Mouse (Mus musculus): ENCODE measurements around the gene St3gal4. TPM values are rescaled to one million over a fixed set of nuclear protein-coding genes. Genes with fewer than 3 reads are reported as not detected.

The St3gal4 gene
- polyA plus RNA-seq (2012; rRNA removed) = 33.7 and 47.4 TPM in 2 replicates

DNA sequence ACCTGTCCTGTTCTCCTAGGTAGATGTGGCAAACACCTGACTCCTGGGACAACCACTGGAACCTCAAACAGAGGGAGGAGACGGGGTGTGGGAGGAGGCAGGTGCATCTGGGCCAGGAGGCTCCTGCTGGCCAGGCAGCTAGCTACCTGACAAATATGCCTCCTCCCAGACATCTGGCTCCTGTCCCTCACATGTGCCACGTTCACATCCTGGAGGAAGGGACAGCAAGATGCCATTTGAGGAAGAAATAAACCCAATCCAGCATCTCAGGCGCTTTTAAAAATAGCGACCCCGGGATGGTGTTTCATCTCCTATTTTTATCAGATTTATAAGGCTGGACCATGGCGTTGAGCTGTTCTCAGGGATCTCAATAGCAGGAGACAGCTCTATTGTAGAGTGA lies at the start of gene St3gal4:
Gene St3gal4, minus strand, starts transcription at position 101 of the 400 bp plus-strand sequence.

Other genes with a start within 250 kb of the St3gal4 start
- gene Dcps, start 56.8 kb upstream of the St3gal4 start, polyA plus RNA-seq (2012; rRNA removed) = 21.2 and 27.6 TPM in 2 replicates
- gene Srpr, start 80.9 kb upstream of the St3gal4 start, polyA plus RNA-seq (2012; rRNA removed) = 61.5 and 66.2 TPM in 2 replicates
- gene Tirap, start 81.0 kb upstream of the St3gal4 start, polyA plus RNA-seq (2012; rRNA removed) = 23.0 and 28.3 TPM in 2 replicates
- gene Foxred1, start 91.8 kb upstream of the St3gal4 start, polyA plus RNA-seq (2012; rRNA removed) = 11.8 and 19.4 TPM in 2 replicates
- 10.1 and 12.5 TPM in 2 replicates for gene Fam118b, start 148.5 kb upstream of the St3gal4 start, polyA plus RNA-seq (2012; rRNA removed)
- 8.0 and 9.2 TPM in 2 replicates for gene Rpusd4, start 148.6 kb upstream of the St3gal4 start, polyA plus RNA-seq (2012; rRNA removed)

All from colon, adult 2 months (tissue).